Mouse (Mus musculus): ENCODE results near the gene Pnpla7.

- TF ChIP-seq CTCF (IDR thresholded peaks at IDR 0.05; ENCODE audit: borderline replicate concordance, insufficient read depth, low read length) (no peak), POLR2A (IDR thresholded peaks at IDR 0.05; ENCODE audit: low read depth, low read length) (no peak)
Measured at GRCm38 (mm10) chr2:25098956-25099355, 123.1 kb downstream of the Pnpla7 start.
